In genomic region chr11:111843728-111844258, GRCm38 (mm10) we compare ENCODE assay signal across 10 mouse cellular contexts.
DNase-seq lines count a peak whose midpoint lies in the region; ATAC-seq and TF ChIP-seq lines count a peak whose summit lies in the region.
"Had no signal": no experiment of that assay in that cellular context is flagged by ENCODE, and none has a peak within 500 bp of the region (broad histone marks: within the 10 kb centered on the region; RNA-seq: fewer than 3 reads in every experiment).

No protein-coding gene starts in this region.

- peak; percentile 57; the same call in 1 of the 2 replicates for ATAC-seq in heart, embryonic 11.5 days (replicated peaks; ENCODE audit: insufficient number of reproducible peaks, low FRiP score, low TSS enrichment)
- ATAC-seq in hindbrain, embryonic 12.5 days (ENCODE audit: low FRiP score), result peak; percentile 54
- ATAC-seq in neural tube, embryonic 13.5 days (ENCODE audit: low read depth), result peak; percentile 65

- intact Hi-C loops in heart, postnatal 14 days (cut with DNase I), result no loop called here

- 0 out of 2 replicates have a peak overlapping the region, but pooled peaks have one; percentile 12 for H3K27ac ChIP-seq in heart, embryonic 11.5 days (ENCODE audit: low read depth, low read length)
- H3K27ac ChIP-seq in hindbrain, embryonic 12.5 days, result 0 out of 2 replicates have a peak overlapping the region, but pooled peaks have one; percentile 17
- peak overlapping the region; percentile 28; the same call in 1 of the 2 replicates for H3K27ac ChIP-seq in neural tube, embryonic 13.5 days (replicated peaks)
- no peak overlapping the region for H3K27ac ChIP-seq in kidney, adult 2 months (ENCODE audit: insufficient read depth, low read depth, low read length)

- TF ChIP-seq CTCF in kidney, adult 2 months (conservative IDR thresholded peaks at IDR 0.05; ENCODE audit: insufficient read depth, insufficient read length, low read depth, low read length), result no peak

- no peaks in the 10 kb centered on the region for H3K9me3 ChIP-seq in heart, embryonic 11.5 days (replicated peaks; ENCODE audit: control insufficient read depth, low read length)
- no peaks in the 10 kb centered on the region for H3K9me3 ChIP-seq in hindbrain, embryonic 12.5 days (replicated peaks)
- H3K9me3 ChIP-seq in neural tube, embryonic 13.5 days, result no peaks in the 10 kb centered on the region

- 0 out of 2 replicates have a peak overlapping the region, but pooled peaks have one; percentile 15 for H3K4me2 ChIP-seq in heart, embryonic 11.5 days
- no peak overlapping the region for H3K4me2 ChIP-seq in hindbrain, embryonic 12.5 days (replicated peaks)
- H3K4me2 ChIP-seq in neural tube, embryonic 13.5 days, result no peak overlapping the region

- WGBS in heart, embryonic 11.5 days (ENCODE audit: insufficient replicate concordance), result 12% methylated on average over 4 of the region's 4 CpGs
- WGBS in hindbrain, embryonic 12.5 days, result 8% methylated on average over 4 of the region's 4 CpGs
- 7% methylated on average over 4 of the region's 4 CpGs for WGBS in neural tube, embryonic 13.5 days
- WGBS in kidney, adult 2 months, result 55% methylated on average over 4 of the region's 4 CpGs

- no peak for DNase-seq in heart, postnatal 14 days
- DNase-seq in adrenal gland, postnatal 36 days, result peak; percentile 34 to 37
- DNase-seq in spleen, postnatal 10 days (ENCODE audit: low spot score in 2 of 2), result no peak
- no peak for DNase-seq in kidney, adult 2 months
- no peak for DNase-seq in layer of hippocampus, adult 18-20 months (ENCODE audit: low spot score in 2 of 2)
- DNase-seq: B cell, adult 2 months; cerebellum, adult 11-12 months had no signal

- no peak overlapping the region for H3K9ac ChIP-seq in heart, embryonic 11.5 days (ENCODE audit: low read depth, low read length)
- H3K9ac ChIP-seq in hindbrain, embryonic 12.5 days, result no peak overlapping the region
- H3K9ac ChIP-seq in neural tube, embryonic 13.5 days, result no peak overlapping the region

- no peaks in the 10 kb centered on the region for H3K36me3 ChIP-seq in heart, embryonic 11.5 days (ENCODE audit: control insufficient read depth, insufficient read depth, low read length)
- H3K36me3 ChIP-seq in hindbrain, embryonic 12.5 days, result no peaks in the 10 kb centered on the region
- no peaks in the 10 kb centered on the region for H3K36me3 ChIP-seq in neural tube, embryonic 13.5 days
- H3K36me3 ChIP-seq in kidney, adult 2 months (ENCODE audit: control insufficient read depth, insufficient read depth, low read length), result no peaks in the 10 kb centered on the region

- H3K27me3 ChIP-seq in heart, embryonic 11.5 days (ENCODE audit: control insufficient read depth, insufficient read depth, low read length), result no peaks in the 10 kb centered on the region
- H3K27me3 ChIP-seq in hindbrain, embryonic 12.5 days, result peaks cover 25% of the 10 kb centered on the region
- H3K27me3 ChIP-seq in neural tube, embryonic 13.5 days, result peaks cover 61% of the 10 kb centered on the region
- H3K27me3 ChIP-seq in kidney, adult 2 months (replicated peaks; ENCODE audit: control insufficient read depth, insufficient read depth, low read length), result no peaks in the 10 kb centered on the region

- no peak overlapping the region for H3K4me3 ChIP-seq in heart, embryonic 11.5 days (ENCODE audit: low read depth, low read length)
- no peak overlapping the region for H3K4me3 ChIP-seq in hindbrain, embryonic 12.5 days
- H3K4me3 ChIP-seq in neural tube, embryonic 13.5 days, result no peak overlapping the region
- H3K4me3 ChIP-seq in kidney, adult 2 months (ENCODE audit: insufficient read depth, low read depth, low read length), result no peak overlapping the region

- TF ChIP-seq POLR2A in kidney, adult 2 months (IDR thresholded peaks at IDR 0.05; ENCODE audit: low read depth, low read length), result no peak

- H3K4me1 ChIP-seq in heart, embryonic 11.5 days (ENCODE audit: control insufficient read depth, insufficient read depth, low read length), result peaks cover 11% of the 10 kb centered on the region
- peaks cover 16% of the 10 kb centered on the region for H3K4me1 ChIP-seq in hindbrain, embryonic 12.5 days
- H3K4me1 ChIP-seq in neural tube, embryonic 13.5 days (replicated peaks), result peaks cover 25% of the 10 kb centered on the region
- H3K4me1 ChIP-seq in kidney, adult 2 months (ENCODE audit: control insufficient read depth, insufficient read depth, low read length), result no peaks in the 10 kb centered on the region

Comparison
In these comparisons a context has a peak if more than half of its experiments do, and no peak if none do; other contexts are left out.
1. DNase-seq: peak in adrenal gland, postnatal 36 days (2 of 2); none in heart, postnatal 14 days (0 of 2), spleen, postnatal 10 days (0 of 2), kidney, adult 2 months (single experiment) and layer of hippocampus, adult 18-20 months (0 of 2).
2. Peak in every context shown above with its lines, with median percentiles within 50 percentile points of each other: ATAC-seq.